In the genomic region with DNA sequence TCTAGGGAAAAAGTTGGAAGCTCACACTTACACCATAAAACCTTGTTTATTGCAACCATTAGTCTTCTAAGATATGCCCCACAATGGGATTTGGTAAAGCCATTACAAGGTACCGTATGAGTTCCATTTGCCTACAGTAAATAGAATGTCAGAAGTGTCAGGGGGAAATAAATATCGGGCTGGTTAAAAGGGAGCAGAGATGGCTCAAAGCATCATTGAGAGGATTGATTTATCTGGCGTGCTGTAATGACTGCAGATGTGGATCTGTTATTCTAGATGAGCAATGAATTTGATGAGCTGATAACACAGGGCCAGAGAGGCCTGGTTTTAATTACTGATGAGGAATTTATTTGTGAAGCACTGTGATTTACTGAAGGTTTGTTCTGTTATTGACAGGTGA, we compare ENCODE assay signal across 20 mouse cellular contexts. TPM values are rescaled to one million over a fixed set of nuclear protein-coding genes. Genes with fewer than 3 reads are reported as not detected.
"Had no signal": no experiment of that assay in that cellular context is flagged by ENCODE, and none has a peak within 500 bp of the region (broad histone marks: within the 10 kb centered on the region; RNA-seq: fewer than 3 reads in every experiment).

No protein-coding gene starts in this region.

- ATAC-seq: midbrain, embryonic 13.5 days had no signal

- H3K27me3 ChIP-seq: kidney, embryonic 15.5 days; liver, embryonic 13.5 days; midbrain, embryonic 13.5 days; neural tube, embryonic 12.5 days had no signal

- H3K27ac ChIP-seq: kidney, embryonic 15.5 days; left cerebral cortex, adult 2 months; liver, embryonic 13.5 days; midbrain, embryonic 13.5 days; neural tube, embryonic 12.5 days; stomach, postnatal 0 days had no signal

- H3K4me3 ChIP-seq: kidney, embryonic 15.5 days; left cerebral cortex, adult 2 months; liver, embryonic 13.5 days; midbrain, embryonic 13.5 days; neural tube, embryonic 12.5 days had no signal

- H3K9ac ChIP-seq: kidney, embryonic 15.5 days; liver, embryonic 13.5 days; midbrain, embryonic 13.5 days; neural tube, embryonic 12.5 days had no signal

- H3K9me3 ChIP-seq: kidney, embryonic 15.5 days; liver, embryonic 13.5 days; midbrain, embryonic 13.5 days; neural tube, embryonic 12.5 days had no signal

- H3K4me2 ChIP-seq: kidney, embryonic 15.5 days; liver, embryonic 13.5 days; midbrain, embryonic 13.5 days; neural tube, embryonic 12.5 days had no signal

- H3K4me1 ChIP-seq: kidney, embryonic 15.5 days; liver, embryonic 13.5 days; midbrain, embryonic 13.5 days; neural tube, embryonic 12.5 days had no signal

- H3K36me3 ChIP-seq: kidney, embryonic 15.5 days; liver, embryonic 13.5 days; midbrain, embryonic 13.5 days; neural tube, embryonic 12.5 days had no signal

- DNase-seq: kidney, adult 8-10 months; kidney, postnatal 10 days; kidney, postnatal 36 days; layer of hippocampus, postnatal 36 days; liver, embryonic 13.5 days; lung, adult 2 months; lung, postnatal 14 days; lung, postnatal 4 days; right cerebral cortex, adult 18-20 months; right cerebral cortex, postnatal 14 days; right cerebral cortex, postnatal 4 days; thymus, adult 2 months; thymus, postnatal 14 days; thymus, postnatal 4 days had no signal

RNA-seq across cellular contexts. Expression of a gene that starts 40.8 kb away (rescaled TPM):
- polyA plus RNA-seq: liver, adult 2 months; lung, adult 2 months had no signal
